Mouse (Mus musculus) stomach, postnatal 0 days (tissue): ENCODE data around the gene Tmem189.

Experiments used
- CTCF ChIP-seq: IDR thresholded peaks from 2 replicates; pipeline ENCODE4 v1.5.1; 2016; ENCODE audit warnings: antibody characterized with exemption, low read depth, mild to moderate bottlenecking, moderate library complexity
- EP300 ChIP-seq: optimal IDR thresholded peaks from 2 replicates; pipeline ENCODE3; 2016; ENCODE audit warnings: antibody characterized with exemption

DNA sequence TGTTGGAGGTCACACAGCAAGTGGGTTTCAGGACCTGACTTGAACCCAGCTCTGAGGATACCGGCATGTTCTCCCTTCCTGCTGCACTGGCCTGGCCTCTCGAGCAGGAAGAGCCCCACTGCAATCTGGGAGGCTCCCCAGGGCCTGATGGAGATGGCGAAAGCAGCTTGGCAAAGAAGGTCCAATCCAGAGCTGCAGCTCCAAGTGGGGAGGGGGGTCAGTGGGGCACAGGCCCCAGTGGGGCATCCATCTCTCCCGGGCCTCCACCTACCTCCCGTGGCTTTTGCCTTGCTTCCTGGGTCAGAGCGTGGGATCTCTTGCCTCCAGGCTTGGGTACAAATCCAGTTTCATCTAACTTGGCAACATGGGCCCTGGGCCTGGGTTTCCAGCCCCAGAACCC lies 12.5 kb upstream of the Tmem189 start:
- TF ChIP-seq CTCF (no peak), EP300 (no peak)
